Mouse (Mus musculus) CH12.LX (cell line): Measurements from ENCODE around the gene 4930505A04Rik. TPM values are rescaled to one million over a fixed set of nuclear protein-coding genes. Genes with fewer than 3 reads are reported as not detected.

ENCODE experiments used
- DNase-seq: peaks from one replicate; pipeline ENCODE4 v3.0.0-alpha.2; 2013; ENCODE audit errors: extremely low read depth
- H3K27ac ChIP-seq: 2 replicates; pipeline ENCODE4 v1.5.1; 2012; ENCODE audit warnings: low read depth, mild to moderate bottlenecking, control low read depth, moderate library complexity; ENCODE audit not compliant: insufficient read depth
- H3K27me3 ChIP-seq: replicated peaks from 2 replicates; pipeline ENCODE3; 2012; ENCODE audit warnings: inconsistent platforms
- H3K36me3 ChIP-seq, 2 experiments: replicated peaks in 1 of 2; 2 replicates each; pipeline versions ENCODE3 to v1.6.1; 2012; ENCODE audit warnings: inconsistent platforms in 1 of 2, low read length in 1 of 2, mild to moderate bottlenecking in 1 of 2, mixed read lengths in 1 of 2, moderate library complexity in 1 of 2; ENCODE audit not compliant: control insufficient read depth in 1 of 2, insufficient read depth in 1 of 2
- H3K4me1 ChIP-seq, 2 experiments: 2 replicates each; pipeline ENCODE4 v1.6.1; 2012; ENCODE audit warnings: inconsistent platforms in 1 of 2, moderate library complexity in 1 of 2; ENCODE audit not compliant: insufficient read depth in 2 of 2, control insufficient read depth in 1 of 2
- H3K4me2 ChIP-seq: 2 replicates; pipeline ENCODE4 v1.6.1; 2012; ENCODE audit warnings: low read depth, mild to moderate bottlenecking, control low read depth; ENCODE audit not compliant: poor library complexity, insufficient read depth, severe bottlenecking
- H3K4me3 ChIP-seq, 3 experiments: fragments of 150-350 bp in 1 of 3; sonication (generic) in 1 of 3; replicated peaks in 1 of 3; 2 replicates each; pipeline versions ENCODE3 to v1.5.1; 2011 to 2012; ENCODE audit warnings: low read depth in 2 of 3, low read length in 2 of 3, mild to moderate bottlenecking in 2 of 3, moderate library complexity in 2 of 3, control low read depth in 1 of 3, improper control_type of control experiment in 1 of 3, inconsistent platforms in 1 of 3, mixed read lengths in 1 of 3; ENCODE audit not compliant: poor library complexity in 1 of 3
- H3K79me2 ChIP-seq: replicated peaks from 2 replicates; pipeline ENCODE4 v1.6.1; 2012; ENCODE audit warnings: mild to moderate bottlenecking, moderate library complexity; ENCODE audit not compliant: control insufficient read depth, poor library complexity, insufficient read depth, severe bottlenecking; ENCODE audit errors: extremely low read depth
- H3K9ac ChIP-seq: 2 replicates; pipeline ENCODE4 v1.6.1; 2012; ENCODE audit warnings: low read depth, mild to moderate bottlenecking, control low read depth, moderate library complexity; ENCODE audit not compliant: insufficient read depth
- H3K9me3 ChIP-seq: replicated peaks from 2 replicates; pipeline ENCODE3; 2012; ENCODE audit warnings: low read length, inconsistent platforms, mixed read lengths
- BHLHE40 ChIP-seq: IDR thresholded peaks from 2 replicates; pipeline ENCODE4 v1.6.1; 2011; ENCODE audit warnings: mild to moderate bottlenecking, low read depth, low read length, improper control_type of control experiment
- CHD2 ChIP-seq: IDR thresholded peaks from 2 replicates; pipeline ENCODE4 v1.6.1; 2011; ENCODE audit warnings: low read length, improper control_type of control experiment
- ELF1 ChIP-seq: IDR thresholded peaks from 2 replicates; pipeline ENCODE4 v1.6.1; 2014; ENCODE audit warnings: low read depth, mild to moderate bottlenecking, inconsistent platforms, low read length, improper control_type of control experiment
- GABPA ChIP-seq: IDR thresholded peaks from 2 replicates; pipeline ENCODE4 v1.6.1; 2012; ENCODE audit warnings: low read depth, low read length, improper control_type of control experiment, inconsistent platforms; ENCODE audit not compliant: insufficient replicate concordance
- IRF4 ChIP-seq: IDR thresholded peaks from 2 replicates; pipeline ENCODE4 v1.6.1; 2014; ENCODE audit warnings: low read depth, mild to moderate bottlenecking, inconsistent platforms, low read length, improper control_type of control experiment
- MAFK ChIP-seq: IDR thresholded peaks from 2 replicates; pipeline ENCODE4 v1.6.1; 2011; ENCODE audit warnings: low read length, improper control_type of control experiment; ENCODE audit not compliant: insufficient replicate concordance
- MEF2A ChIP-seq: IDR thresholded peaks from 2 replicates; pipeline ENCODE4 v1.6.1; 2014; ENCODE audit warnings: low read depth, mild to moderate bottlenecking, inconsistent platforms, low read length, improper control_type of control experiment, borderline replicate concordance
- MXI1 ChIP-seq: IDR thresholded peaks from 2 replicates; pipeline ENCODE4 v1.6.1; 2011; ENCODE audit warnings: mild to moderate bottlenecking, low read depth, low read length, improper control_type of control experiment
- NELFE ChIP-seq: IDR thresholded peaks from 2 replicates; pipeline ENCODE4 v1.6.1; 2011; ENCODE audit warnings: low read depth, low read length, improper control_type of control experiment
- POLR2AphosphoS2 ChIP-seq: IDR thresholded peaks from 2 replicates; pipeline ENCODE4 v1.6.1; 2011; ENCODE audit warnings: low read depth, low read length, improper control_type of control experiment
- RCOR1 ChIP-seq: conservative IDR thresholded peaks from 2 replicates; pipeline ENCODE4 v1.6.1; 2012; ENCODE audit warnings: low read depth, mild to moderate bottlenecking, inconsistent platforms, low read length, improper control_type of control experiment
- UBTF ChIP-seq: IDR thresholded peaks from 2 replicates; pipeline ENCODE4 v1.6.1; 2012; ENCODE audit warnings: low read depth, mild to moderate bottlenecking, inconsistent platforms, low read length, improper control_type of control experiment, moderate library complexity
- USF2 ChIP-seq: conservative IDR thresholded peaks from 2 replicates; pipeline ENCODE4 v1.6.1; 2011; ENCODE audit warnings: low read depth, low read length, improper control_type of control experiment
- ZMIZ1 ChIP-seq: IDR thresholded peaks from 2 replicates; pipeline ENCODE4 v1.6.1; 2012; ENCODE audit warnings: low read depth, mild to moderate bottlenecking, inconsistent platforms, low read length, improper control_type of control experiment
- ZNF384 ChIP-seq: IDR thresholded peaks from 2 replicates; pipeline ENCODE4 v1.6.1; 2012; ENCODE audit warnings: low read depth, low read length, improper control_type of control experiment, inconsistent platforms
- dilution Hi-C: fragments of 300-500 bp; cut with MboI; formaldehyde crosslinking; loops from 2 replicates; pipeline ENCODE4 v1.14.3; 2020; ENCODE audit warnings: low sequenced_read_pairs; ENCODE audit not compliant: extremely low pct_unique_long_range_greater_than_20kb, extremely low pct_ligation_motif_present
- in situ Hi-C: fragments of 300-500 bp; cut with MboI; formaldehyde crosslinking; loops from 3 replicates; pipeline ENCODE4 v1.14.3; 2019; ENCODE audit warnings: low sequenced_read_pairs, low pct_ligation_motif_present, low pct_unique_long_range_greater_than_20kb, mixed read lengths
- polyA plus RNA-seq: library from polyadenylated mRNA; unstranded; fragments of >175 nt; gene quantifications from 2 replicates; pipeline ENCODE4 v1.2.1, GENCODE M21; 2012; ENCODE audit warnings: low read depth; ENCODE audit not compliant: insufficient read length
- total RNA-seq, 2 experiments: library from RNA; depleted of rRNA; stranded (reverse); fragments of 300-350 nt in 1 of 2; fragments of >200 nt in 1 of 2; gene quantifications; 2 replicates each; pipeline ENCODE4 v1.2.3; 2012 to 2014

The 4930505A04Rik gene
- total and polyA plus RNA-seq, 3 experiments: 0.26 TPM; not detected in 2

DNA sequence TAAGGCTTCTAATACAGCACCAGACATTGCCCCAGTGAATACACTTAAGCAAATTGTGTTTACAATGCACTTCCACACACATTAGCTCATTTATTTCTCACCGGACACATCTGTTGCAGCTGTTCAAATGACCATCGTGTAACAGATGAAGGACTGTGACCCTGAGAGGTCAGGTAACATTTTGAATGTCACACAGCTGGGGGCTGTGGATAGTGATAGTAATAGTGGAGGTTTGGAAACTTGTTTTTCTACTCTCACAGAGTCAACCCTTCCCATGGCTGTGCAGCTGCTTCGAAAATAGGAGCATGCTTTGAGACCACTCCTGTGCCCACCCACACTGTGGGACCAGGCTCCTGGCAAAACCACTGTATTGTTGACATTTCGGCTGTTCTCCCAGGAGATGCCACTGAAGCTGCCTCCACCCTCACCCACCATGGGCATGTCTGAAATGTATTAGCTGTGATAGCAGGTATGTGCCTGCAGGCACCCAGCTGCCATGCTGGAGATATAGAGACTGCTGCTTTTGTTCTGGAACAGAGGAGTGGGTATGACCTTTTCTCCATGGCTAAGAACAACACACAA is 66.9 kb downstream of the 4930505A04Rik start:
- Histone ChIP-seq H3K4me2 (no peak overlapping the region), H3K79me2 (no peaks in the 10 kb centered on the region), H3K36me3 (no peaks in the 10 kb centered on the region), H3K27ac (no peak overlapping the region), H3K9ac (no peak overlapping the region), H3K27me3 (no peaks in the 10 kb centered on the region), H3K4me1 (no peaks in the 10 kb centered on the region), H3K9me3 (no peaks in the 10 kb centered on the region), H3K4me3 (no peak overlapping the region)
- DNase-seq: no peak
- in situ Hi-C loops (no loop called here), dilution Hi-C loops (no loop called here)
- TF ChIP-seq BHLHE40 (no peak), POLR2AphosphoS2 (no peak)

- H3K79me2 ChIP-seq: no peaks in the 10 kb centered on the region
- H3K27ac ChIP-seq: no peak overlapping the region
- TF ChIP-seq IRF4 (no peak), ZMIZ1 (no peak), USF2 (no peak), ELF1 (no peak), ZNF384 (no peak), CHD2 (no peak), MEF2A (no peak), GABPA (no peak), NELFE (no peak), UBTF (no peak), MXI1 (no peak), MAFK (no peak), RCOR1 (no peak)
- no peak overlapping the region for H3K9ac ChIP-seq
- H3K36me3 ChIP-seq: no peaks in the 10 kb centered on the region
- DNase-seq: no peak
- H3K4me2 ChIP-seq: no peak overlapping the region
- no peaks in the 10 kb centered on the region for H3K4me1 ChIP-seq
- dilution Hi-C loops (no loop called here), in situ Hi-C loops (no loop called here)
- H3K4me3 ChIP-seq: no peak overlapping the region
- H3K27me3 ChIP-seq: no peaks in the 10 kb centered on the region
- H3K9me3 ChIP-seq: no peaks in the 10 kb centered on the region
Measured at GRCm38 (mm10) chr11:30394351-30394750, 77.3 kb downstream of the 4930505A04Rik start.
